Mouse (Mus musculus) lung, adult 2 months (tissue): ENCODE results near the gene Slco3a1.

Experiments used
- CTCF ChIP-seq: fragments of 200-500 bp; IDR thresholded peaks from 2 replicates; pipeline ENCODE4 v1.5.1; 2011; ENCODE audit warnings: mild to moderate bottlenecking, low read length, control low read depth; ENCODE audit not compliant: insufficient read depth
- POLR2A ChIP-seq: fragments of 200-500 bp; IDR thresholded peaks from 2 replicates; pipeline ENCODE4 v1.6.1; 2011; ENCODE audit warnings: low read depth, mild to moderate bottlenecking, control low read depth, low read length, borderline replicate concordance; ENCODE audit errors: extremely low read depth

DNA sequence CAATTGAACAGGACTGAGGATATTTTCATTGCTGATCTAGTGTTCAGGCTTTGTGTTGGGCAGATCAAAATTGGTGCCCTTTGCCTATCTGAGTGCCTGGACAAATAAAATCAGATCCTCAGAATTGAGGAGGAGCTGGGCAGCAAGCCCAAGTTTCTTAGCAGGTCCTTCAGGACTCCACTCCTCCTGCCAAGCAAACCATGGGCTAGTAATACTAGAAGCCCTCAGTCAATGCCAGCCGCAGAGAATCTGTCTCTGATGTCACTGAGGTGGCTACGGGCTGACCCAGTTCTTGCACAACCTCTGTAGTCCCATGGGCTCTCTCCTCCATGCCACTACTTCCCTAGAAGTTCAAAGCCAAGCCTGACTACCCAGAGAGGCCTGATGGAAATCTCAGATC, 302.5 kb downstream of the Slco3a1 start:
- no peak for TF ChIP-seq POLR2A
- no peak for TF ChIP-seq CTCF
